Mouse (Mus musculus) heart, postnatal 25 days (tissue): ENCODE measurements around the gene Gm6377. TPM values are rescaled to one million over a fixed set of nuclear protein-coding genes. Genes with fewer than 3 reads are reported as not detected.

Experiments
- DNase-seq: peaks from one replicate; pipeline ENCODE4 v3.0.0; 2022; ENCODE audit warnings: low spot score
- intact Hi-C: fragments of 180-260 bp; cut with DNase I; formaldehyde crosslinking; loops from one replicate; pipeline ENCODE4 v1.15.1; 2025
- total RNA-seq, 2 experiments: library from RNA; stranded (reverse); gene quantifications; 2 replicates each; pipeline ENCODE4 v1.2.3; 2021

Gm6377 gene
- under 1 TPM; 0.08 to 0.25 TPM for total RNA-seq

GRCm38 (mm10) chrX:109196468-109196867 lies at the start of gene Gm6377:
Gene Gm6377, plus strand, starts transcription at chrX:109196756.
- no peak for DNase-seq
- intact Hi-C loops: no loop called here

GRCm38 (mm10) chrX:109147108-109147507 lies 49.4 kb upstream of the Gm6377 start:
- intact Hi-C loops: no loop called here
- DNase-seq: no peak

DNA sequence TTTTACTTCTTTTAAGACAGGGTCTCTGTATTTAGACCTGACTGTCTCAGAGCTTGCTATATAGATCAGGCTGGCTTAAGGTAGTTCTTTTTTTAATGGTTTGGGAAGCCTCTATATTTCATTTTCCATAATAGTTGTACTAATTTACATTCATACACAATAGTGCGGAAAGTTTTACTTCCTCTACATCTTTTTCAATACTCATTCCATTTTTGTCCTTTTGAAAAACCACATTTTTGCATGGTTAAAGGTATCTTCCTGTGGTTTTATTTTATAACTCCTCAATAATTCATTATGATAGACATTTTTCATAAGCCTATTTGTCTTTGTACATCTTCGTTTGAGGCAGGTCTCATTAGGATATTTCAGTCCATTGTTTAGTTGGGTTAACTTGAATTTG lies 45.3 kb upstream of the Gm6377 start:
- no peak for DNase-seq
- intact Hi-C loops: no loop called here

DNA sequence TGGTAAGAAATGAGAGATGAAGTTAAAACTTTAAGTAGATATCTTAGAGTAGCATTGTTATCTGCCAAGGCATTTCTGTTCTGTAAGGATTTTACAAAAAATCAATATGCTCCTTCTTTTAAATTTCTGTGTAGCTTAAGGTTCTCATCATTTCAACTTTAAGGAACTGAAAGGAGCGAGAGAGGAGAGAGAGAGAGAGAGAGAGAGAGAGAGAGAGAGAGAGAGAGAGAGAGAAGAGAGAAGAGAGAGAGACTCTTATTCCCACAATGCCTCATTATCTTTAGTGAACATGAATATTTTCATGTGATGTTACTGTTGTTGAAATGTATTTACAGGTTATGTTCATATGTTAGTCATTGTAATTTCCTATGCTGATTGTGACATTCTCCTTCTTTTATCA lies 36.2 kb upstream of the Gm6377 start:
- no peak for DNase-seq
- intact Hi-C loops: no loop called here

- no peak for DNase-seq
- intact Hi-C loops: no loop called here
These were observed 35.7 kb upstream of the Gm6377 start for GRCm38 (mm10) chrX:109160901-109161300.

GRCm38 (mm10) chrX:109175038-109175437 lies 21.5 kb upstream of the Gm6377 start:
- no peak for DNase-seq
- intact Hi-C loops: no loop called here

DNA sequence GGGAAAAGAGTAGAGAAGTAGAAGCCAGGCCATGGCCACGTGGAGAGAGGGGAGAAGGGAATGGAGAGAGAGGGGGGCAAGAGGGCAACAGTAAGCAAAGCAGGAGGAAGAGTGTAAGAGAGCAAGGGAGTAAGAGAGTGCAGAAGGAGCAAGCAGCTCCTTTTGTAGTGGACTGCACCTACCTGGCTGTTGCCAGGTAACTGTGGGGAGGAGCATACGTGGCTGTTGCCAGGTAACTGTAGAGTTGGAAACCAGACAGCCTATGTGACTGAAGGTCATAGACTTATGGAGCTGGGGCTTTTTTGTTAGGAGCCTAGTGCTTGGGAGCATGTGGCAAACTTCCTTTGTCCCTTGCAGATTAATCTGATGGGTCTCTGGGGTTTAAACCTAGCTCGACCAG lies 21.1 kb upstream of the Gm6377 start:
- DNase-seq: no peak
- intact Hi-C loops: no loop called here

GRCm38 (mm10) chrX:109184706-109185478 lies 11.7 kb upstream of the Gm6377 start:
- intact Hi-C loops: loop anchor here (10.0 kb wide), 1 partner anchor 90 kb away; the partner anchor contains the start of gene Sh3bgrl
- no peak for DNase-seq

DNA sequence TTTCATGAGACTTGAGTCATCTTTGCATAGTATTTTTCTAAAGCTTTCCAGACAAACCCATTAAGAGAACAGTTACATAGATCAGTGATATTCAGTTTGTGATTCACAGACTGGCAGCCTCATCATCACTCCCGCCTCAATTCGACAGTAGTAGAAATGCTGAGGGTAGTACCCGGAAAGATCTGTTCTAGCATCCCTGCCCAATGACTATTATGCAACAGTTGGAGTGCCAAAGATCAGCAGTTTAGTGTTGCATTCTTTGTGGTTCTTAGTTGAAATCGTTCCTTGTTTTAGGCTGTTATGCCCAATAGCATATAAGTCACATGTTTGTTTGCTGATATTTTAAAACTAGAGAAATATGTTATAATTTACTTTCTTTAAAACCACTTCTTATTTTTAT lies 6.9 kb upstream of the Gm6377 start:
- no peak for DNase-seq
- intact Hi-C loops: loop anchor here (10.0 kb wide), 1 partner anchor 95 kb away; the partner anchor contains the start of gene Sh3bgrl

GRCm38 (mm10) chrX:109190969-109191368 lies 5.6 kb upstream of the Gm6377 start:
- DNase-seq: peak; percentile 40
- intact Hi-C loops: no loop called here

DNA sequence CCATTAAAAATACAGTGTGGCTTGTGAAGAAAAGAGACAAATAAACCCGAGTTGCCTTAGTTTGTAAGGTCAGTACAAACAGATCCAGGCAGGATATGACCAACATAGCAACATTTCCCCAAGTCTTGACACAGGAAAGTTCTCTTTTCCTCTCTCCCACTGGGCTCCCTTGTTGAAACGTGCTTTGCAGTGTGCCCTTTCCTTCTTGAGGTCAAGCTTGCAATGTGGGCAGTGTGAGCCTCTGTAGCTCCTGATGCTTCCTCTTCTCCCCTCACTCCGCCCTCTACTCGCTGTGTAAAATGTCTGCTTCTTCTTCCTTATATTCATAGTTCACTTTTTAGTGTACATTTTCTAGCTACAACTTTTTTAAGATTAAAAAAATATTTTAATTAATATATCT lies 5.1 kb upstream of the Gm6377 start:
- intact Hi-C loops: no loop called here

GRCm38 (mm10) chrX:109207843-109208242 lies 11.3 kb downstream of the Gm6377 start:
- DNase-seq: no peak
- intact Hi-C loops: no loop called here

More for the DNA sequence above, 5.1 kb upstream of the Gm6377 start:
- DNase-seq: peak; percentile 5

DNA sequence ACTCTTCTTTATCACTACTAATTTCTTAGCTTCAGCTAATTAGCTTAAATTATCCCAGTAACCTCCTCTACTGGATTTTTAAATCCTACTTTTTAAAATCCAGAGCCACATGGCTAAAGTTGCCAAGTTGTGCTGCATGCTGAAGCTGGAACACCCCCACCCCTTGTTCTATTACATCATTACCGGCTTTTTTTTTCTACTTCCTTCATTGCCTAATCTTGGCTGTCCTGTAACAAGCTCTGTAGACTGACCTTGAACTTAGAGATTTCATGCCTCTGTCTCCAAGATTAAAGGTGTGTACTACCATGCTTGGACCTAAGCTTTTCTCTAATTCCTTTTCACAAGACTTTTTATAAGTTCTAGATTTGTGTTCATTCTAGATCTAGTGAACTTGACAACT lies 32.2 kb downstream of the Gm6377 start:
- no peak for DNase-seq
- intact Hi-C loops: no loop called here

DNA sequence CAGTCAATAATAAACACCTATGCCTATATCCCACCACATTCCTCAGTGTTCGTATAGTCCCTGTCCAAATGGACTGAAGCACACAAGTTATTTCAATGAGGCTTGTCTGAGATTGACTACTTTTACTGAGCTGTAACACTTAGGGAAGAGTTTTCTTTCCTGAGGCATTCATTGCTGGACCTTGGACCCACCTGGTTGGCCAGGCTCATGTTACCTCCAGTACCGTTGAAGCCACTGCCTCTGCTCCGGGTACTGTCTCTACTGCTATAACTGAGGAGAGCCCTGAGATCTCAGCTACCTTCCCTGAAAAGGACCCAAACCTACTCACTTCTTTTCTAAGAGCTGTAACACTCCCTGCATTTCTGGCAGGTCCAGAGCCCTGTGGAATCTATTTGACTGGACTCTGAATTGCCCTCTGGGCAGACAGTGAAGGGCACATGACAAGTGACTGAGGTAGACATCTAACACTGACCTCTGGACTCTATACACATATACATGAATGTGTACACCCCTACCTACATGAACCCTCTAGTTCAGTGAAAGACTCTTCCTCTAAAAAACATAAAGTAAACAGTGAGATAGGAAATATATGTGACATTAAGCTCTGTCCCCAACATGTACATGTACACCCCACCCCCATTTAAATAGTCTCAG lies 39.0 kb downstream of the Gm6377 start:
- intact Hi-C loops: loop anchor here (5.0 kb wide), 2 partner anchors 158 to 223 kb away; partner anchors contain the start of gene Hmgn5
- DNase-seq: no peak

DNA sequence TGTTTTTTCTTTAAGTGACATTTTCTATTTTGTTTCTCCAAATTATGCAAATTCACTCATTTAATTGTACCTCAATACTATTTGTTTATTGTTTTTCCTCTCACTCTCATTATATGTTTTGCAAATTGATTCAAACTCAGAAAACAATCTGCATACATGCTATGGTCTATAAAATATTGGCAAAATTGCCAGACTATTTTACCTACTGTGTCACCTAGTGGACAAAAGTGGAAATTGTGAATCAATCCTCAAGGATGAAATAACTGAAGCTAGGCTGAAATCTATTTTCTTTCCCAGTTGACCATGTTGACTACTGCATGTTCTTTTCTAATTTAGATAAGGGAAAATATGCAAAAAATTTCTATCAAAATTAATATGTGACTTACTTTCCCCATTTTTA lies 41.6 kb downstream of the Gm6377 start:
- intact Hi-C loops: loop anchor here (5.0 kb wide), 2 partner anchors 161 to 226 kb away; partner anchors contain the start of gene Hmgn5
- no peak for DNase-seq

Other genes with a start within 250 kb of the Gm6377 start
- 1 to 10 TPM; 8.2 to 9.3 TPM for gene Hmgn5, start 183.4 kb upstream of the Gm6377 start, total RNA-seq
- 10 to 100 TPM; 33.6 to 38.3 TPM for gene Sh3bgrl, start 101.4 kb upstream of the Gm6377 start, total RNA-seq